Mouse (Mus musculus) bone marrow macrophage, adult 2 months (primary cell): ENCODE measurements around the gene Ecm2.

ENCODE experiments used
- CTCF ChIP-seq: IDR thresholded peaks from 2 replicates; pipeline ENCODE4 v1.5.1; 2012; ENCODE audit warnings: low read depth, mild to moderate bottlenecking, low read length, moderate library complexity
- POLR2A ChIP-seq: IDR thresholded peaks from 2 replicates; pipeline ENCODE4 v1.6.1; 2012; ENCODE audit warnings: mild to moderate bottlenecking, low read depth, low read length, borderline replicate concordance

- TF ChIP-seq CTCF = no peak
- TF ChIP-seq POLR2A = no peak
Measured at GRCm38 (mm10) chr13:49549616-49550015, 45.0 kb downstream of the Ecm2 start.
